Comparison of ENCODE assay signal across 10 mouse cellular contexts in genomic region chr10:126679224-126680120, GRCm38 (mm10).
DNase-seq lines count a peak whose midpoint lies in the region; ATAC-seq and TF ChIP-seq lines count a peak whose summit lies in the region.
"Had no signal": no experiment of that assay in that cellular context is flagged by ENCODE, and none has a peak within 500 bp of the region (broad histone marks: within the 10 kb centered on the region; RNA-seq: fewer than 3 reads in every experiment).

No protein-coding gene starts in this region.

- H3K36me3 ChIP-seq in liver, postnatal 0 days (replicated peaks; ENCODE audit: insufficient read depth, low read length) = no peaks in the 10 kb centered on the region
- no peaks in the 10 kb centered on the region for H3K36me3 ChIP-seq in embryonic facial prominence, embryonic 10.5 days (replicated peaks)
- H3K36me3 ChIP-seq in hindbrain, postnatal 0 days (ENCODE audit: insufficient read depth, low read length) = no peaks in the 10 kb centered on the region
- no peaks in the 10 kb centered on the region for H3K36me3 ChIP-seq in heart, embryonic 12.5 days

- TF ChIP-seq CTCF in liver, postnatal 0 days (IDR thresholded peaks at IDR 0.05; ENCODE audit: low read depth) = peak; percentile 48
- peak; percentile 58 for TF ChIP-seq CTCF in hindbrain, postnatal 0 days (IDR thresholded peaks at IDR 0.05; ENCODE audit: low read depth)

- no peaks in the 10 kb centered on the region for H3K27me3 ChIP-seq in liver, postnatal 0 days (ENCODE audit: insufficient read depth, low read length)
- H3K27me3 ChIP-seq in embryonic facial prominence, embryonic 10.5 days (replicated peaks; ENCODE audit: low read depth, poor library complexity, severe bottlenecking) = no peaks in the 10 kb centered on the region
- H3K27me3 ChIP-seq in hindbrain, postnatal 0 days (ENCODE audit: insufficient read depth, low read length) = no peaks in the 10 kb centered on the region
- 0 out of 2 replicates have a peak, but pooled peaks cover 13% of the 10 kb centered on the region for H3K27me3 ChIP-seq in heart, embryonic 12.5 days (replicated peaks)

- H3K9me3 ChIP-seq in liver, postnatal 0 days (ENCODE audit: low read length) = no peaks in the 10 kb centered on the region
- H3K9me3 ChIP-seq in embryonic facial prominence, embryonic 10.5 days = 0 out of 2 replicates have a peak, but pooled peaks cover 3% of the 10 kb centered on the region
- no peaks in the 10 kb centered on the region for H3K9me3 ChIP-seq in hindbrain, postnatal 0 days (ENCODE audit: low read length)
- peaks cover 9% of the 10 kb centered on the region for H3K9me3 ChIP-seq in heart, embryonic 12.5 days (replicated peaks)

- H3K4me3 ChIP-seq in liver, postnatal 0 days (ENCODE audit: low read depth, low read length) = no peak overlapping the region
- H3K4me3 ChIP-seq in embryonic facial prominence, embryonic 10.5 days = peak overlapping the region; percentile 31; the same call in 1 of the 2 replicates
- H3K4me3 ChIP-seq in hindbrain, postnatal 0 days (ENCODE audit: low read length) = peak overlapping the region; percentile 19; the same call in 1 of the 2 replicates
- no peak overlapping the region for H3K4me3 ChIP-seq in heart, embryonic 12.5 days

- ATAC-seq in liver, postnatal 0 days = no peak
- ATAC-seq in hindbrain, postnatal 0 days = no peak
- no peak for ATAC-seq in heart, embryonic 12.5 days (ENCODE audit: insufficient number of reproducible peaks, low FRiP score)

- WGBS in liver, postnatal 0 days (ENCODE audit: insufficient replicate concordance) = 37% methylated on average over 25 of the region's 25 CpGs
- WGBS in embryonic facial prominence, embryonic 10.5 days = 24% methylated on average over 25 of the region's 25 CpGs
- WGBS in hindbrain, postnatal 0 days = 22% methylated on average over 25 of the region's 25 CpGs
- 28% methylated on average over 25 of the region's 25 CpGs for WGBS in heart, embryonic 12.5 days

- no peak overlapping the region for H3K27ac ChIP-seq in liver, postnatal 0 days (ENCODE audit: low read depth)
- H3K27ac ChIP-seq in embryonic facial prominence, embryonic 10.5 days (replicated peaks) = no peak overlapping the region
- no peak overlapping the region for H3K27ac ChIP-seq in hindbrain, postnatal 0 days
- H3K27ac ChIP-seq in heart, embryonic 12.5 days (ENCODE audit: poor library complexity, severe bottlenecking) = no peak overlapping the region

- no peak for DNase-seq in liver, postnatal 0 days
- no peak for DNase-seq in liver
- peak; percentile 38 for DNase-seq in embryonic facial prominence, embryonic 10.5 days (ENCODE audit: low spot score)
- no peak for DNase-seq in hindbrain, postnatal 0 days (ENCODE audit: low spot score)
- peak; percentile 31 to 42 for DNase-seq in right cerebral cortex, postnatal 10 days (ENCODE audit: low spot score in 2 of 2)
- no peak for DNase-seq in c-Kit-positive CD71-positive TER-119-positive erythroid progenitor cells, embryonic 14.5 days (ENCODE audit: low spot score)
- DNase-seq: cerebellum, adult 9-10 months; thymus, postnatal 36 days had no signal

- H3K4me1 ChIP-seq in liver, postnatal 0 days (ENCODE audit: insufficient read depth) = no peaks in the 10 kb centered on the region
- H3K4me1 ChIP-seq in embryonic facial prominence, embryonic 10.5 days = peaks cover 8% of the 10 kb centered on the region; the same call in 1 of the 2 replicates
- no peaks in the 10 kb centered on the region for H3K4me1 ChIP-seq in hindbrain, postnatal 0 days (ENCODE audit: insufficient read depth, low read length)
- H3K4me1 ChIP-seq in heart, embryonic 12.5 days (replicated peaks) = no peaks in the 10 kb centered on the region

- no peak overlapping the region for H3K9ac ChIP-seq in liver, postnatal 0 days (replicated peaks)
- no peak overlapping the region for H3K9ac ChIP-seq in hindbrain, postnatal 0 days (replicated peaks; ENCODE audit: low read length)
- H3K9ac ChIP-seq in heart, embryonic 12.5 days = no peak overlapping the region

- no peak overlapping the region for H3K4me2 ChIP-seq in liver, postnatal 0 days (ENCODE audit: low read depth, low read length)
- peak overlapping the region; percentile 48 for H3K4me2 ChIP-seq in hindbrain, postnatal 0 days (ENCODE audit: low read depth, low read length)
- no peak overlapping the region for H3K4me2 ChIP-seq in heart, embryonic 12.5 days
- H3K4me2 ChIP-seq: heart, embryonic 11.5 days had no signal

- TF ChIP-seq EP300 in liver, postnatal 0 days (IDR thresholded peaks at IDR 0.05; ENCODE audit: low read depth) = no peak

Comparison
In these comparisons a context has a peak if more than half of its experiments do, and no peak if none do; other contexts are left out.
1. DNase-seq: peak in embryonic facial prominence, embryonic 10.5 days (single experiment) and right cerebral cortex, postnatal 10 days (2 of 2); none in liver, postnatal 0 days (single experiment), liver (single experiment), hindbrain, postnatal 0 days (single experiment) and c-Kit-positive CD71-positive TER-119-positive erythroid progenitor cells, embryonic 14.5 days (single experiment).
2. H3K4me3 ChIP-seq: peak in embryonic facial prominence, embryonic 10.5 days (single experiment) and hindbrain, postnatal 0 days (single experiment); none in liver, postnatal 0 days (single experiment) and heart, embryonic 12.5 days (single experiment).